Mouse (Mus musculus) gonadal fat pad, adult 2 months (tissue): Measurements from ENCODE around the gene Aph1a. TPM values are rescaled to one million over a fixed set of nuclear protein-coding genes. Genes with fewer than 3 reads are reported as not detected.
"Not testable (repeated sequence)": the region's sequence is repeated elsewhere in the genome, so short reads cannot be mapped to it uniquely, and the experiment has no call there.

Experiments used
- DNase-seq: peaks from one replicate; pipeline ENCODE4 v3.0.0-alpha.2; 2012; ENCODE audit warnings: low read depth
- polyA plus RNA-seq: library from polyadenylated mRNA; depleted of rRNA; stranded (reverse); fragments of >200 nt; gene quantifications from 2 replicates; pipeline ENCODE4 v1.2.3, GENCODE M21; 2012

The Aph1a gene
- polyA plus RNA-seq, 1 experiment, result 125 TPM

DNA sequence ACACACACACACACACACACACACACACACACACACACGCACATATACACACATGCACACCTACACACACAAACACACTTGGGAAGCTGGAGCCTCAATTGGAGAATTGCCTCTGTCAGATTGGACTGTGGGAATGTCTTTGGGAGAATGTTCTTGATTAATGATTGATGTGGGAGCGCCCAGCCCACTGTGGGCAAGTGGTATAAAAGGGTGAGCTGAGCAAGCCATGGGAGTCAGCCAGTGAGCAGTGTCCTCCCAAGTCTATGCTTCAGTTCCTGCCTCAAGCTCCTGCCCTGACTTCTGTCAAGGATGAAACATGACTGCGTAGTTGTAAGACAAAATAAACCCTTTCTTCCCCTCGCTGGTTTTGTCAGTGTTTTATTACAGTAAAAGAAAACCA, 6.2 kb upstream of the Aph1a start:
- no peak for DNase-seq

DNA sequence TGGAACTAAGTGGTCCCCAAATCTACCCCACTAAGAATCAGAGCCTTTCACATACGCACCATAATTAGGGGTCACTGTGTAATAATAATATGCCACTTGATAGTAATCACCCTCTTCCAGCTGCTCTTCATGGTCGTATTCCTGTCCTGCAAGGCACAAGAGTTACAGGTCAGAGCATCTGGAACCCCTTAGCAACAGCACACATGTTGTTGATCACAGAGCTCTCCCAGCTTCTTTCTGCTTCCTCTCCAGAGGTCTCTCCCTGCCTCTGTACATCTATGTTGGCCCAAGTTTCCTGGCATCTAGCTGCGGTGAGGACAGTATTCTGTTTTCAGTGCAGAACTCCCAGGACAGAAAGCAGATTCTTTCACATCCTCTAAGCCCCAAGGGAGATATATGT, 4.1 kb upstream of the Aph1a start:
- DNase-seq, result no peak

DNA sequence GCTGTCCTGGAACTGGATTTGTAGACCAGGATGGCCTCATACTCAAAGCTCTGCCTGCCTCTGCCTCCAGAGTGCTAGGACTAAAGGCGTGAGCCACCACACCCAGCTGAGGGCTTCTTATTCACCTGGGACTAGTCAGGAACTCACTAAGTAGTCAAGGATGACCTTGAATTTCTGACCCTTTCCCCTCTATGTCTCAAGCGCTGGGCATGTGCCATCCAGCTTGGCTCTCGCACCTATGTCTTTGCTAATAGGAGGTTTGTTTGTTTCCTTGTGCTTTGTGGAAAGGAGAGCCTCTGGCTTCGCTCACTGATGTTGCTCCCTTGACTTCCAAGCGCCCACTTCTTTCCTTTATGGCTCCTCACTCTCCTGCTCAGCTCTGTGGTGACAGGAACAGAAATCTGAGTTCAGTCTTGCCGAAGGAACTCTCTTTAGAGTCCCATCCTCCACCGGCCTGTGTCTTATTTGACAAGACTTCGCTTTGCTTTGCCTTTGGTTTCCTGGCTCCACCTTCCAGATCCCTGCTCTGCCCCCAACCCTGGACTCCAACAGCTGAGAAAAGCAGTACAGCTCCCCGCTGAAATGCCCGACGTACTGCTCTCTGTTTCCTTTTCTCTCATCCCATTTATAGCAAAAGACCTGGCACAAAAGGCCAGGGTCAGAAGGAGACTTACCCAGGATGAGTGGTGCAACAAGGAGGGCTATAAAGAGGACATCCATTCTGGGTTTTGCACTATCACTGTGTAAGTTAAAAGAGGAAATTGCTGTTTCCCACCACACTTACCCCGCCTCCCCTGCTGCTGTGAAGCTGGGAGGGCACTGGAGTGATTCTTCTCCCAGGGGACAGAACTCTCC, 2.3 kb upstream of the Aph1a start, which contains the start of gene BC028528:
Gene BC028528 (minus strand): TSS at position 795 of the 855 bp plus-strand sequence.
- no peak for DNase-seq

DNA sequence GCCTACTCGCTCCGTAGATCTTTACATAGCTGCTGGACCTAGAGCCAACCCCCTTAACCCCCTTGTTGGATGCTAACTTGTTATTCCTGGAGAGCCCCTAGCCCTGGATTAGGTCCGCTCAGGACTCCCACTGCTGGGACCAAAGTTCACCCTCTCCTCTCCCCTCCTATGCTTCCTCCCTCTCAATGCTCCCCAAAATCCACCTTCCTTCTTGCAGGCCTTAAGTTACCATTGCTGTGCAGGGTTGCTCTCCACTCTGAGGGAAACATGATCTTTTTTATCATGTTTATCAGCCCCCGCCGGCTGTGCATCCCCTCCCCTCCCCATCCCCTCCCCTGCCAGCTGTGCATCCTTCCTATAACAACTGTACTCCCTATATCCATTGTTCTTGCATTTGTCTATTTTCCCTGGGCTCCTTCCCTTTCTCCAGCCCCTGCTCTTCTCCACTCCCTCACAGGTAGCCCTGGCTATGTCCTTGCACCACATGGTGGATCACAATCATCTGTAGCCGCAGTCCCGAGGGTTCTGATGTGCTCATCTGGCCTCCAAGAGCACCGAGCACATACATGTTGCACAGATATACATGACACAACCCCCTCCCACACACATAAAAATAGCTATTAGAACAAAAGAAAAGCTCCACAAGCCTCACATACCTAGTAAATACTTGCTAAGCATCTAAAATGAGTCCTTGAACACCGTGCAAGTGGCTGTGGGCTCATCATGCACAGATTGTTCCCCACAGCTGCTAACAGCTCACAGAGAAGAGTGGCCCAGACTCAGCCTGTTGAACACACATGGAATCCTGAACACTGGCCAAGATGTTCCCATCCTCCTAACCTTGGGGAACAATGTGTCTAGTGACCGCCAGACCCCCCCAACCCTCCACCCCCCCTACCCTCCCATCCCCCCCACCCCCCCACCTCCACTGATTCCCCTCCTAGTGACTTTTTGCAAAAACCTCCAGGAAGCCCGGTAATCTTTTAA, 1.4 kb upstream of the Aph1a start:
- no peak for DNase-seq

DNA sequence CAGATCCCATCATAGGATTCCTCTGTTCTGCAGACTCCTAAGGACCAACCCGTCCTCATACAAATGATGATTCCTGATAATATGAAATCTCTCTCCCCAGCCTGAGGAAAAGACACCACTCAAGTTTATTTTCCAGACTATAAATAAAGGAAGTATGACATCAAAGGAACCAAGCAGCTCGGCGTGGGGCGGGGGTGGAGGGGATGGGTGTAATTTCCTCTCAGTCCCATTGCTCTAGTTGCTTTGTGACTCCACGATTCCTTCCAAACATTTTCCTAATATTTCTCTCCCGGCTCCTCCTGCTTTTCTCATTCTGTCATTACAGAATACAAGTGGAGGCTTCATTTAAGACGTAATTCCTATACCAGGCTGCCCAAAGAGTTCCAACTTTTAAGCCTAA, 643 bp upstream of the Aph1a start:
- no peak for DNase-seq

DNA sequence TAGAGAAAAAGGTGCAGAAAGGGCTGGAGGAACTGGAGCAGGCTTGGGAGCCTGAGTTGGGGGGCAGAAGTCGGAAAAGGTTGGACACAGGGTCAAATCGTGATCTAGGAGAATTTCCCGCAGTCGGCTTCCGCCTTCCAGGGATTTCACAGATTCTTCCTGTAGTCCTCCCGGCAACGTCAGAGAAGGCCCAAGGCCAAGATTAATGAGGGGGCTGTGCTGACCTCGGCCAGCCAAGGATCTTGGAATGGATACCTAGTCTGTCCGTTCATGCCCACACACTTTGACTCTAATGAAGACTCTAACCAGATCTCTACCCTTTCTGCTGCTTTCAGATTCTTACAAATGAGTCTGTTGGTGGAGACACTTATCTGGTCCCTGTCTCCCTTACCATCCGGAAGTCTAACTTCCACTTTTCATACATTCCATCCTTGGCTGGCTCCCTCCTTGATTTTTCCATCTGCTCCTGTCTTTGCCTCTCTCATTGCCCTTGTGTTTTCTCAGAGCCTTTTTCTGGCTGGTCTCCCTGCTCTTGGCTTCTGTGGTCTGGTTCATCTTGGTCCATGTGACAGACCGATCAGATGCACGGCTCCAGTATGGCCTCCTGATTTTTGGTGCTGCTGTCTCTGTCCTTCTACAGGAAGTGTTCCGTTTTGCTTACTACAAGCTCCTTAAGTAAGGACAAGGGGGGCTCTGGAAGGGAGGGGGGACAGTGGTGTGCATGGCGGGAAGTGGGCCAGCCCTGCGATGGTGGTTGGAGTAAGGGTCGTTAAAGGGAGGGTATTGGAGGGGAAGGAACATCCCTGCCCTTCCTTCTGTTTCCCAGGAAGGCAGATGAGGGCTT, 770 bp downstream of the Aph1a start:
- DNase-seq, result no peak

DNA sequence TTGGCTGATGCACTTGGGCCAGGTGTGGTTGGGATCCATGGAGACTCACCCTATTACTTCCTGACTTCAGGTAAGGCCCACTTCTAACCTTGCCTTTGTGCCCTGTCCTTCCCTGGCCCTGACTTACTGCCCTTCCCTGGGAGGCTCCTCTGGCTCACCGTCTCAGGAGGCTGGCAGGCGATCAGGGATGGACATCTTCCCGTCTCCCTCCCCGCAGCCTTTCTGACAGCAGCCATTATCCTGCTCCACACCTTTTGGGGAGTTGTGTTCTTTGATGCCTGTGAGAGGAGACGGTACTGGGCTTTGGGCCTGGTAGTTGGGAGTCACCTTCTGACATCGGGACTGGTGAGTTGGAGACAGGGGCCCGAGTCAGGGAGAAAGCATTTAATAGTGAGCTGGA, 1.7 kb downstream of the Aph1a start:
- not testable (repeated sequence) for DNase-seq

DNA sequence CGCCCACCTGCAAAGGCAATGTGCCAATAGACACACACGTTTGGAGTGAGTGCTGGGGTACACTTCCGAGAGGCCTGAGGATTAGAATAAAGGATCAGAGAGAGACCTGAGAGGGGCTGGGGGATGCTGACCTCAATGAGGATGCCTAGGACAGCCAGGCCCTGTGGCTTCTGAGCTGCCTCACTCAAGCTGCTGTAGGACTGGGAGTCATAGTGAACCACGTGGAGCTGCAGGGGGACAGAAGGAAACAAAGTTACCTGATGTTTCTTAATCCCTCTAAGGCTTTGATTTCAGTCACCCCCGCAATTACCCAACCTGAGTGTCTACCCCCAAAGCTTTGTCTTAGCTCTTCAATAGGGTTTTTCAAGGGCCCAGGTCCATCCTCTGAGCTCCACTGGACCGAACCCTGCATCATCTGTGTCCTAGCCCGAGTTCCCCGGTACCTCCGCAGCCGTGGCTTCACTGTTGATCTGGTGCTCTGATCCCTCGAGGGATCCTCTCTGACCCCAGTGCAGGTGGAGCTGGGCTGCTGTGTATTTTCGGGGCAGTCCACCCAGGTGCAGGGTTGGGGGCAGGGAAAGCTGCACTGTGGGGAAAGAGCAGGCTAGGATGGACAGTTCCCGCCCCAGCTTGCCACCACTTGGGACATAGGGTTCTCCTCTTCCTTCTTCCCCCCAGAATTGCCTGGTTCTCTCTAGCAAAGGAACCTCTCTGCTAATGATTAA, 6.2 kb downstream of the Aph1a start:
- DNase-seq, result no peak

DNA sequence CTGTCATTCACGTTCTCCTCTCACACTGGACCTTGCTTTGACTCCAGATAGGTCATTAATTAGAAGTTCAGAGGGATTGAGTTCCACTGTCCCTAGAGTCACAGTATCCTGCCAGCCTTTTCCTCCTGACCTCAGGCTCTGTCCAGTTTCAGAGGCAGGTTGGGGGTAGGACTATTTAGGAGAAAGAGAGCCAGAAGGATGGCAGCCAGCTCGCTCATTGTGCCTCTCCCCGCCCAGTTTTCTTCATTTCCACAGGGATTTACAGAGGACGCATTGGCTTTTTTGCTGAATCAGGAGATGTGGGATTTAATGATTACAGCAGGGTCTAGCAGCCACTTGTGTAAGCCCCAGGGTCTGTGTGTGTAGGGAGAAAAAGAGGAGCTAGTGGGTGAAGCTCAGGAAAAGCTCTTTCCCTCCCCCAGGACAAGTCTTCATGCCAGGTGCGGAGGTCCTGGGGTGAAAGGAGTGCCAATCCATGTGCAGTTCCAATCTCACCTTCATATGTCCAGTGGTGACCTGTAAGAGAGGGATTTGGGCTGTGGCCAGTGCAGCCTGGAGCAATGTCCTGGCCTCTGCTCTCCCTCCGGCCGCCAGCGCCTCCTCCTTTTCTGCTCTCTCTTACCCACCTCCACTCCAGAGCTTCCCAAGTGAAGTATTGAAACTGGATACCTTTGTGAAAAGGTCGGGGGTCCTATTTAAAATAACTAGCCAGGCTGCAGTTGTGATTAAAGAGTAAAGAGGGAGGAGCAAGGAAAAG, 8.0 kb downstream of the Aph1a start:
- no peak for DNase-seq

DNA sequence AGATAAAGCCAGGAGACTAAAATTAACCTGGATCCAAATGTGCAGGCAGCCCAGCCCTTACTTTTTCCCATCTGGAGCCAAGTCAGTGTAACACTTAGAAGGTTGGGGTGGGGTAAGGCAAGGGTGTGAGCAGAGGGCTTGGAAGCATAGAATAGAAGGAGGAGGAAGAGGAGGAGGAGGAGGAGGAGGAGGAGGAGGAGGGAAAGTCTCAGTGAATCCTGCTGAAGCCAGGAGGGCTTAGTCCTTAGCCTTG, 8.5 kb downstream of the Aph1a start:
- no peak for DNase-seq

DNA sequence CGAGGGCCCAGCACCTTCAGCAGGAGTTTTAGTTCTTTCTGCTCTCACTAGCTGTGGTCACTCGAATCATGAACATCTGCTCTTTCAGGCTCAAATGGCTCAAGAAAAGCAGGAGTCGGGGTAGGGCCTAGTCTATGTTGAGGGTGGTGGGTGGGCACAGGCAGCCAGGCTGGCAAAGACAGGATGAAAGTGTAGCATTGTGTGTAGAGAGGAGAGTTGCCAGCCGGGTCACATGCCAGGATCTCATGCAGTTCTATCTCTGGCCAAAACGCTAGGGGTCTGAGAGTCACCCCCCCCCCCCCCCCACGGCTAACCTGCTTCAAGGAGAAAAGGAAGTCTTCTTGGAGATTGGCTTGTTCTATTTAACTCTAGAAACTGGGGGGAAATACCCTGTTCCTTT, 8.9 kb downstream of the Aph1a start:
- DNase-seq, result no peak

DNA sequence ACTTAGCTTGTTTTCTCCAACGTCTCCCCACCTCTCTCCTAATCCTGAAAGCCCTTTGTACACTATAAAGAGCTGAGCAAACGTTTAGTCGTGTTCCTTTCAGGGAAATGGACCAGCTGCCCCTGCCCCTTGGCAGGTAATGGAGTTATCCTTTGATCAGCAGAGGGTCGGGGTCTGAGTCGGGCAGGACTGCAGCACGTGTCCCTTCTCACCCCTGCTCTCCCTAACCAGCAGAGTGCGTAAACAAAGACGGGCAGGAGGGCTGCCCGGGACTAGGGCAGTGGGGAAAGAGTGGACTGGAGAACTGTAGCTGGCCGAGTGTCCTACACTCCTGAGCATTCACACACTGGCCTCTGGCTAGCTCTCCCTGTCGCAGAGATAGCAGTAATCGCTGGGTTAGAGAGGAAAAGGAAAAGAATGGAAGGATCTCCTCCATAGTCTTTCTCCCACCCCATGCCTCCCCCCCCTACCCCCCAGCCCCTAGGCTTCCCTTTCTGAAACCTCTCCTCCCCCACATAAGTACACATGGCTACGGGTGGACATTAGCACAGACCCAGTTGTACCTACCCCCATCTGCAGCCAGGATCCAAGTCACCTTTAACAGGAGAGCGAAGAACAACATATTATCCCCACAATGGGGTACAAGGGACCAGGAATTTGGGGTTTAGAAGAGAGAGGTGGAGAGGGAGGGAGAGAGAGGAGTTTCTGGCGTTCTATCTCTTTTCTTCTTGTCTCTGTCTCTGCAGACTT, 10.2 kb downstream of the Aph1a start:
- no peak for DNase-seq

DNA sequence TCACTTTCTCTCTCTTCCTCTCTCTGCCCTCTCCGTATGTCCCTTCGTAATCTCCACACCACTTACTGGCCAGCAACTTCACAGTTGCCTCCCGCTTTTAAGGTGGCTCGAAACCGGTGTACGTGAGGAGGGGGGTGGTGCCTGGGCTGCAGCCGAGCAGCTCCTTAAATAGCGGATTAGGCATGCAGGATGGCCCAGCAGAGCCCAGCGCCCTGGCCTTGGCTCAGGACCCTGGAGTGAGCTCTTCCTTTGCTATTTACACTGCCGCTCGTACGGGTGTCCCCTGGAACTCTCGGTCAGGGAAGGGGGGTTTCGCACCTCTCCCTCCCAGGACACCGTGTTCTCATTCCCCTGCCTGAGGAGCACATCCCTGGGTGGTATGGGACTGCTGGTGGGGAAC, 10.8 kb downstream of the Aph1a start, which contains the start of gene Car14:
Gene Car14 (minus strand): TSS at position 124 of the 400 bp plus-strand sequence.
- DNase-seq, result no peak

DNA sequence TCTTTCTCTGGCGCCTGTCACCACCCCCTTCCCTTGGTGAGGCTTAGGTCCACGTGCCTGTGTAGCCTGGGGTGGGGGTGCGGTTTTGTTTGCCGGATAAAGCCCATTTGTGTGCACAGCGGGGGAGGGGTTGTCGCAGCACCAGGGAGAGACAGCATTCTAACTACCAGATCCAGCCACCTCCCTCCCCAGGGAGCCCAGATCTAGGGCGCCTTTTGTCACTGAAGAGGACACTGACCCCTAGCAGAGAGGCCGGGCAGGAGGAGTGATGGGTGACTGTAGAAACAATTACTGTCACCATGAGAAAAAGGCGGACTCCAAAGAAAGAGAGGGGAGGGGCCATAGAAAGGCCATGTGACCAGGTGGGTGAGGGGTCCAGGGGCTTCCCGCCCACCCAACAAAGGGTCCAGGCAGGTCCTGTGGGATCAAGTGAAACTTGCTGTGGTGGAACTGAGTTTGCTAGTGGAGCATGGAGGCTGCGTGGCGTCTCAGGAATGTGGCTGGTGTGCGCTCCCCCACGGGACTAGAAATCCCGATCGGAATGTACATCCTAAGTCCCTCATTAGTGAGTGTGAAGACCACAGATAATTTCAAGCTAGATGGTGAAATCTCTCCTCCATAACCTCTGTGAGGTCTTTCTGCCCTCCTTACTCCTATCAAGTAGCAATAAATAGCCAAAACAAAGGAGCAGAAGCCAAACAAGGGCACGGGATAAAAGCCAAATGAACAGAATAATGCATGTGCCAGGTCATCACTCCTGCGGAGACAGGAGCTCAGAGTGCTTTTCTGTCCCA, 11.6 kb downstream of the Aph1a start:
- DNase-seq, result no peak

DNA sequence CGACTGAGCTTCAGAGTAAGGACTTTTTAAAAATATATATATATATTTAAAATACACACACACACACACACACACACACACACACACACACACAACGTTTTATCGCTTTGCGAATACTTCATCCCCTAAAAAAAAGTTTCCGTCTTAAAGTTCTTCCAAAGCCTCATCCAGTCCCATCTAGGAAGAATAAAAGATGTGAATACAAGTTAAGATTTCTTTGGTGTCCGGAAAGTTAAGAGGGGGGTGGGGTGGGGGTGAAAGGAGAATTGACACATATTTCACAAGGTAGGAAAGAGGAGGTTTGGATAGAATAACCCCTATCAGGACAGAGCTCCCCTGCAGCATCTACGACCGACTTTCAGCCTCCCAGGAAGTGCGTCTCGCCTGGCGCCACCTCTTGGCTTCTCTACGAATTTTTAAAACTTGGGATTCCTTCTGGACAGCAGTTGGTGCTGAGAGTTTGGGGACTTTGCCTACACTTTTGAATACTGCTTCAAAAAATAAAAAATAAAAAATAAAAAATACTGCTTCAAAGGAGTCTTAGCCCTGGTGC, 12.2 kb downstream of the Aph1a start:
- DNase-seq, result no peak

DNA sequence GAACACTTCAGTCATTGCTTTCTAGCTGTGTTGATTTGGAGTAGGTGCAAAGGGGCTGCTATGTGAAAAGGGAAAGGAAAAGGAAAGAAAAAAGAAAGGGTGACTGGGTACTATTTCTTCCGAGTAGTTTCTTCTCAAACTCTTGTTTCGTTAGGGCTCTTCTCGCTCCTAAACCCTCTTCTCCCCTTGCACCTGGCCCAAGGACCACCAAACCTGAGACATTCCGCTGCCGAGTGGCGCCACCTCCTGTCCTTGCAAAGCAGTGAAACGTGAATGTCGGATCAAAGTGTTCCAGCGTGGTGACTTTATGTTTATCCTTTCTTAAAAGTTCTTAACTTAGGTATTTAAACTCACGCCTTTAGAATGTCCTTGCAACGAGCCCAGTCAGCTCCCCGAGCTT, 13.1 kb downstream of the Aph1a start:
- DNase-seq, result no peak

DNA sequence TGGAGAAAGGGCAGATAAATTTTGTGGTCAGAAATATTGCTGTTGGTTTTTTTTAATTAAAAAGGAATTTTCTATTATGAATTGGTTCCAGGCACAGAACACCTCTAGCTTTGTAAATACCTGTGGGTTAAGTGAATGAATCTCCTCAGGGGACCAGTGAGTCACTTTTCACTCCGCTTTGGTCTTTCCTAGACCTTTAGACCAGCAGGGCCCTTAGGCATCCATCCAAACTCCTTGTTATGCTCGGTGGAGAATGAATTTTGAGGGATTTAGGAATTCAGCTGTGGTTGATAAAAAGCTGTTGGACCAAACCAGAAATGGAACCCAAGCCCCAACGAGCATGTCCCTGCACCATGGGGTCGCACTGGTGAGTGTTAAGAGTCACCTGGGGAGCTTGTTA, 13.8 kb downstream of the Aph1a start:
- DNase-seq, result no peak

DNA sequence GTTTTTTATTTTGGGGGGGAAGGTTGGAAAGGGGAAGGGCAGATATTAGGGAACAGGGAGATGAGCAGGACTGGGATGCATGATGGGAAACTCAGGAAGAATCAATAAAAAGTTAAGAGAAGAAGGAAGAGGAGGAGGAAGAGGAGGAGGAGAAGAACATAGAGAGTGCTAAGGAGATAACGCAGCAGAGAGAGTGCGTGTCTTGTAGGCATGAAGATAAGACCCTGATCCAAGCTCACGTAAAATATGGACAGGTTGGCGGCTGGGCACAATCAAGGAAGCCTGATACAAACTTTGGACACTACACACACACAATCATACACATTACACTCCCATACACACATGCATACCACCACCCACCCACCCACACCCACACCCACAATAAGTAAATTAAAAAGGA, 20.9 kb downstream of the Aph1a start:
- no peak for DNase-seq

DNA sequence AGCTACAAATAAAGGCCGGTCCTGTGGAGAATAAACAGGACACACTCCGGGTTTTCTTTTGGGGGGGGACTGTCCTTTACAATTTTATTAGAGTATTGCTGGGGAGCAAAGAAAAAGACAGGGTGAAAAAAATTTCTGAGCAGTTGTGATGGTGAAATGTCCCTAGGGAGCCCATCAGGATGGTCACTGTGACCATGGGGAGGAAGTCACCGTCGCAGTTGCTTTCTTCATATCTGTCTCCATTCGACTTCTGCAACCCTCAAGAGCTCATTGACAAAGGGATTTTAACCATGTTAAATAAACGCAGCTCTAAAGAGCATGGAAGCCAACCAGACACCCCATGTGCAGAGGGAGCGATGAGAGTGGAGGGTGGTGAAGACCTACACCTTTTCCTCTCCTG, 23.0 kb downstream of the Aph1a start:
- no peak for DNase-seq
